Mouse (Mus musculus) spleen, adult 12 weeks (tissue): ENCODE measurements around the gene Nsmce3.
A peak's percentile ranks its signal among the peaks of the same experiment; 100 is the strongest.

ENCODE experiments used
- DNase-seq: peaks from one replicate; pipeline ENCODE4 v3.0.0; 2022; ENCODE audit warnings: low spot score

Nsmce3 gene

GRCm38 (mm10) chr7:64872743-64873241, at the start of gene Nsmce3:
Gene Nsmce3 (minus strand): TSS chr7:64872997.
- DNase-seq, result peak; percentile 89

- DNase-seq, result no peak
These were observed 48.4 kb upstream of the Nsmce3 start for GRCm38 (mm10) chr7:64921189-64921588.

- no peak for DNase-seq
These were observed 47.9 kb upstream of the Nsmce3 start for GRCm38 (mm10) chr7:64920735-64921134.

- no peak for DNase-seq
These were observed 43.9 kb upstream of the Nsmce3 start for GRCm38 (mm10) chr7:64916654-64917053.

GRCm38 (mm10) chr7:64915121-64915520, 42.3 kb upstream of the Nsmce3 start:
- no peak for DNase-seq

DNA sequence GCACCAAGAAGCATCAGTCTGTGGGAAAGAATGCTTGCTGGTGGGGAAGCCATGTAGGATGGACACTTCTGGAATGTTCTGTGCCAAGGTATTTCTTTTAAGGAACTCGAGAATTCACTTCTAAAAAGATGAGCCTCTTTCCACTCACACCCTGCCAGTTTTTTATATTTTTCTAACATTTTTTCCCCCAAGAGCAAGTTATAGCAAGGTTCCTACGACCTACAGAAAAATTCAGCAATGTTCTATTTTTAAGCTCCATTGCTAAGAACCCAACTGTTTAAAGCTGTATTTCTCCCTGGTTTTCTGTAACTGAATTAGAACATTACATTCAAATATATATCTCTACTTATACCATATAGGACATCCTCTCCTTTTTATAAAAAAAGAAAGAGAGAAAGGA, 39.1 kb upstream of the Nsmce3 start:
- no peak for DNase-seq

DNA sequence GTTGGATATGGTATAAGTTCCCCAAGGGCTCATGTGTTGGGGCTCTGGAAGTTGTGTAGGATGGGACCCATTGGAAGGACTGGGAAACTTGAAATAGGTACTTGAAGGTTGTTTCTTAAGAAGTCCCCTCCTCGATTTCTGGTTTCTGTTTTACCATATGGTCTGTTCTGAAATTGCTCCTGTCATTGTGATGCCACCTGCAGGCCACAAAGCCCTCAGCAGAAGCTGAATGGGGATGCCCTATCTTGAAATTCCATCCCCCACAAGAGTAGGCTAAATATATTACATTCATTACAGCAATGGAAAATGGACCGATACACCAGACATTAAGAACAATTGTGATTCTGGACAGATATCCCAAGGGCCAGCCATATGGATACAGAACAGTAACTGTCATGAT, 37.4 kb upstream of the Nsmce3 start:
- DNase-seq, result no peak

- no peak for DNase-seq
These were observed 34.2 kb upstream of the Nsmce3 start for GRCm38 (mm10) chr7:64906955-64907354.

- no peak for DNase-seq
These were observed 32.7 kb upstream of the Nsmce3 start for GRCm38 (mm10) chr7:64905506-64905905.

- DNase-seq, result no peak
These were observed 27.5 kb upstream of the Nsmce3 start for GRCm38 (mm10) chr7:64900249-64900648.

DNA sequence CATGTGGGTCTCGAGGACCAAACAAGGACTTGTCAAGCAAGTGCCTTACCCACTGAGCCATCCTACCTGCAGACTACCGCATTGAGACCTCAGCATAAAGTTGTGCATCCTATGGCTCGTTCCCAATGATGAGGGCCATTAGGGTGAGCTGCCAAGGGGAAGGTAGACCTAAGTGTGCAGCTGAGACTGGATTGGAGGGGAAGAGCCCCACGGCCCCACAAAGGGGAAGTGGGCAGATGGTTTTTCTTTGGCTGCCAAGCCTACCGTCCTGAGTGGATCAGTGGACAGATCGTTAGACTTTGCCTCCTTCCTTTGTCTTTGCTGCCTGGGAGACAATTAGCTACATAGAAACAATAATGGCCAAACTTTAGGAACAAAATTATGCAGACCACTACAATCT, 23.8 kb upstream of the Nsmce3 start:
- no peak for DNase-seq

DNA sequence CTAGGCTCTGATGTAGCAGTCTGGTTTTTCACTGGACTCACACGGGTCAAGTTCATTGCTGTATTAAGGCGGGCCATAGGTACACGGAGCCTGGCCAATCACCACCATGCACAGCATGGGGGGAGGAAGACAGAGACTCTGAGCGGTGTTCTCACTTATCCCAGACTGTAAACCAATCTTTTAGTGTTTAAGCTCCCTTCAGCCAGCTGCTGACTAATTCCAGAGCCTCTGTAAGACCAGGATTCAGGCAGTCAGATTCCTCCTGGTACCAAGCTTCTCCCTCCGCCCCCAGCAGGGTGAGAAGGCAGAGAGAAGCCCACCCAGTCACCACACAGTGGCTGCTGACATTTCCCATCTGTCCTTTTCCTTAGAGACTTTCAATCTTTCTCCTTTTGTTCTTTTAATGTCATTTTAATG, 22.9 kb upstream of the Nsmce3 start:
- no peak for DNase-seq

- no peak for DNase-seq
These were observed 18.3 kb upstream of the Nsmce3 start for GRCm38 (mm10) chr7:64891139-64891538.

DNA sequence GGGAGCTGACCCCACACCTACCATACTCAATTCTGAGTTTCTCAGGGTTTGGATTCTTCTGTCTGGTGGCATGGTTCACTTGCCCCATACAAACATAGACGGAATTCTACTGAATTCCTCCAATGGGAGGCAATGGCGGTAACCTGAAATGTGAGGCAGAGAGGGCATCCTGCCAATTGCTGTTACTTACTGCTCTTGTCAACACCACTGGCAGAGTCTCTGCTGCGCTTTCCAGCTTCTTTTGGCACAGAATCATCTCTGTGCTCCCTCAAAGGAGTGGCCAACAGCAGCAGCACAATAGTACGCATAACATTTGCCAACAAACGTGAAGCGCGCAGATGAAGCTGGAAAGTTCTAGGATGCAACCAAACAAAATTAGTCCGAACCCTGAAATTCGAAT, 17.1 kb upstream of the Nsmce3 start:
- no peak for DNase-seq

GRCm38 (mm10) chr7:64884187-64884862, 11.5 kb upstream of the Nsmce3 start:
- no peak for DNase-seq

DNA sequence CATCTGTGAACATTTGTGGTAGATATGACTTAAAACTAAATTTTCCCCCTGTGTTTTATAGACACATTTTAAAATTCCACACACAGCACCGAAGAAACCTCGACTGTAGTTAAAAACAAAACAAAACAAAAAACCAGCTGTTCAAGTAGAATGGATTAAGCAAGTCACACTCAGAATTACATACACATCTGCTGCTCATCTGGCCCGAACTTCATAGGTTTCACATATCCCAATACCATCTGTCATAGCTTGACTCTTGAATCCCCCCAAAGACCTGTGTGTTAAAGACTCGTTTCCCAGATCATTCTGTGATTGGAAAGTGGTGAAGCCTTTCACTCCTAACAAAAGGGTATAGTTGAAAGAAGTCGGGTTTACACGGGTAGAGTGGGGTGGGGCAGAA, 9.4 kb upstream of the Nsmce3 start:
- DNase-seq, result no peak

- DNase-seq, result no peak
These were observed 8.6 kb upstream of the Nsmce3 start for GRCm38 (mm10) chr7:64881387-64881786.

DNA sequence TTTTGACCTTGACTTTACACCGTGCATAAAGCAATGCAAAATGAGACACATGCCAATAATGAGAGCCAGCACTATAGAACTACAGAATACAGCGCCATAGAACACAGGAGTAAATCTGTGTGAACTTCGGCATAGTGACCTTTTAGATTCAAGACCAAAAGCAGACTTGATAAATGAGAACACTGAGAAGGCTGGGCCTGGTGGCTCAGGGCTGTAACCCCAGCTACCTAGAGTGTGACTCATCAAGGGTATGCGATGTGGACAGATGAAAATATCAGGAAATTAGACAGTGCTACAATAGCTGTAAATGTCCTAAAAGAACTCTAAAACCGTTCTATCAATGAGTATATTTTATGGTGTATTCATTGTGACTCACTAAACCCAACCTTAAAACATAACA, 7.6 kb upstream of the Nsmce3 start:
- no peak for DNase-seq

- DNase-seq, result no peak
These were observed 2.1 kb upstream of the Nsmce3 start for GRCm38 (mm10) chr7:64874941-64875340.

DNA sequence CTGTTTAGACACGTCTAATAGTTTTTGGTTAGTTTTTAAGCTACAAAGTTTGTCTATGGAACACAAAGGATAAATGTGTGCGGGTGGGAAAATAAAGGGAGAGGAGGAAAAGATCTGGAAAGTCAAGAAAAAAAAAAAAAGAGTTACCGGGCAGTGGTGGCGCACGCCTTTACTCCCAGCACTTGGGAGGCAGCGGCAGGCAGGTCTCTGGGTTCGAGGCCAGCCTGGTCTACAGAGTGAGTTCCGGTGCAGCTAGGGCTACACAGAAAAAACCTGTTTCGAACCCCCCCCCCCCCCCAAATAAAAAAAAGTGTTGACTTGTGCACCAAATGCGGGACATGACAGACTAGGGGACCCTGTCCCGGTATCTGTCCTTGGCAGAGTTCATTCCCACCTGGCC, 469 bp upstream of the Nsmce3 start:
- no peak for DNase-seq

GRCm38 (mm10) chr7:64871987-64872742, 632 bp downstream of the Nsmce3 start:
- no peak for DNase-seq

DNA sequence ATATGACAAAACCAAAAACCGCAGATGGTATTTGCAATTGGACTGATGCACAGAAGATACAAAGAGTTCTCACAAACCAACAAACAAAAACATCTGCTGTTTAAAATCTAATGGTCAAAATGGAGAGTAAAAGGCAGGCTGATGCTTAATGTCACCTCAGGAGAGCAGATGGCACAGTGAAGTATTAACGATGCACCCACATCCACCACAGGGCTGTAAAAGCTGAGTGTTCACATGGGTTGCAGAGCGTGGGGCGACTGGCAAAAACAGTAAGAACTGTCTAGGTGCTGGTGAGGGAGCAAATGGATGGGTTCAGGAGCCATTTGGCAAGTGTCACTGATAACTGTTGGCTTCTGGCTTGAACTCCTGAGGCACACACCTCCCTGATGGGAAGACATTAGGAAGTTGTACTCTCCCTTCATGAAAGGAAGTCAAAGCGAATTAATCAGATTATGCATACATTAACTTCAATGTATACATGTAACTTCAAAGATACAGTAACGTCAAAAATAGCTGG, 3.2 kb downstream of the Nsmce3 start:
- DNase-seq, result no peak

GRCm38 (mm10) chr7:64863538-64863937, 9.3 kb downstream of the Nsmce3 start:
- no peak for DNase-seq
